Mouse (Mus musculus): ENCODE measurements around the gene Herc2. TPM values are rescaled to one million over a fixed set of nuclear protein-coding genes. Genes with fewer than 3 reads are reported as not detected.

The Herc2 gene
- total and polyA plus RNA-seq, 2 experiments from 2014 or later = 13.0 to 21.6 TPM

DNA sequence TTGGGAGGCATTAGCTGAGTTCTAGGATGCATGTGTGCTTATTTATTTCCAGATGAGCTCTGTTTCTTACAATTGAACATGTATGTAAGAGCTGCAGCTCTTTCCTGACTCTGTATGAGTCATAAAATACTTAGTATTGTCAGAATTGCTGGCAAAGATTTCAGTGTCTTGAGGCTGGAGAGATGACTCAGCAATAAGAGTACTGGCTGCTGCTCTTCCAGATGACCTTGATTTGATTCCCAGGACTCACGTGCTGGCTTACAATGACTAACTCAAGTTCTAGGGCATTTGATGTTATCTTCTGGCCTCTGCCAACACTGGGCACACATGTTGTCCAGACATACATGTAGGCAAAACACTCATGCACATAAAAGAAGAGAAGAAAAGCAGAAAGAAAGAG lies 64.2 kb downstream of the Herc2 start:
- no peaks in the 10 kb centered on the region for H3K9me3 ChIP-seq (replicated peaks; ENCODE audit: control insufficient read depth, low read length)
- no peaks in the 10 kb centered on the region for H3K4me1 ChIP-seq (ENCODE audit: control insufficient read depth, insufficient read depth)
- TF ChIP-seq CTCF (IDR thresholded peaks at IDR 0.05; ENCODE audit: low read depth) = no peak
- no peak for TF ChIP-seq EP300 (IDR thresholded peaks at IDR 0.05; ENCODE audit: low read depth)
- H3K4me2 ChIP-seq (ENCODE audit: low read depth, low read length) = no peak overlapping the region
- WGBS = 19% methylated on average over 1 of the region's 1 CpGs
- ATAC-seq (ENCODE audit: insufficient read depth, low read depth) (no peak), DNase-seq (ENCODE audit: low spot score) (no peak)
- no peak overlapping the region for H3K27ac ChIP-seq (ENCODE audit: low read depth)
- no peak overlapping the region for H3K9ac ChIP-seq (replicated peaks; ENCODE audit: low read depth, low read length)
- no peaks in the 10 kb centered on the region for H3K27me3 ChIP-seq (ENCODE audit: control insufficient read depth, insufficient read depth, low read length)
- no peak overlapping the region for H3K4me3 ChIP-seq (ENCODE audit: low read depth, low read length)
- H3K36me3 ChIP-seq (replicated peaks; ENCODE audit: control insufficient read depth, insufficient read depth, low read length) = peaks cover 47% of the 10 kb centered on the region

DNA sequence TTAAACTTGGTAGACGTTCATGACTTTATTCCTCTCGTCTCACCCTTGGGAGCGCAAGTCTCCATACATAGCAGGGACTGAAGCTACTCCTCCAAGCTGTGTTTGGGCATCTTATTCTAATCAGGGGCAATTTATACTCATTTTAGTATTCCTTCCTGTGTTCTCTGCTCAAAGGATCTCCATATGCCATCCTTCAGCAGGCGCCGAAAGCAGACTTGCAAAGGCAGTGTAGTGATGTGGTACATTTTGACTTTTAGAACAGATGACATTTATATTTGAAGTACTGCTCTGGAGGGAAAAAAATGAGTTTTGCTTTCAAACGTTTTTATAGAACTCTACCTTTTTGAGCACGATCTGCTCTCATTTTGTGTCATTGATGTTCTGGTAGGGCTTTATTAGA lies 71.0 kb downstream of the Herc2 start:
- Histone ChIP-seq H3K4me3 (ENCODE audit: low read depth, low read length) (no peak overlapping the region), H3K9me3 (replicated peaks; ENCODE audit: control insufficient read depth, low read length) (no peaks in the 10 kb centered on the region), H3K27ac (ENCODE audit: low read depth) (no peak overlapping the region), H3K36me3 (replicated peaks; ENCODE audit: control insufficient read depth, insufficient read depth, low read length) (peaks cover 49% of the 10 kb centered on the region), H3K4me1 (ENCODE audit: control insufficient read depth, insufficient read depth) (no peaks in the 10 kb centered on the region), H3K27me3 (ENCODE audit: control insufficient read depth, insufficient read depth, low read length) (no peaks in the 10 kb centered on the region), H3K9ac (replicated peaks; ENCODE audit: low read depth, low read length) (no peak overlapping the region), H3K4me2 (ENCODE audit: low read depth, low read length) (no peak overlapping the region)
- TF ChIP-seq EP300 (IDR thresholded peaks at IDR 0.05; ENCODE audit: low read depth) (no peak), CTCF (IDR thresholded peaks at IDR 0.05; ENCODE audit: low read depth) (no peak)
- ATAC-seq (ENCODE audit: insufficient read depth, low read depth) (no peak), DNase-seq (ENCODE audit: low spot score) (no peak)
- 79% methylated on average over 7 of the region's 7 CpGs for WGBS

DNA sequence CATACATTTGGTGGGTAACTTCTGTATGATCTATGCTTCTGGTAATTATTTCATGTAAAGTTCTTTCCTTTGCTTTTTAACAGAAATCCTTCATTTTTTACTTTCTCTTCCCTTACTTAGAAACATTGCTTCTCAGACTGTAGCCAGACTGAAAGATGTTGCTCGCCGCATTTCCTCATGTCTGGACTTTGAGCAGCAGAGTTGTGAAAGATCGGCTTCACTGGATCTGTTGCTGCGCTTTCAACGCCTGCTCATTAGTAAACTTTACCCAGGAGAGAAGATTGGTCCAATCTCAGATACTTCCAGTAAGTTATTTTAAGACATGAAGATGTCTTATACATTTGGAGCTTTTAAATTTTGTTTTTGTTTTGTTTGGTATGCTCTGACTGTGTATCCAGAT lies 71.4 kb downstream of the Herc2 start:
- WGBS = 87% methylated on average over 5 of the region's 5 CpGs
- H3K4me1 ChIP-seq (ENCODE audit: control insufficient read depth, insufficient read depth) = no peaks in the 10 kb centered on the region

DNA sequence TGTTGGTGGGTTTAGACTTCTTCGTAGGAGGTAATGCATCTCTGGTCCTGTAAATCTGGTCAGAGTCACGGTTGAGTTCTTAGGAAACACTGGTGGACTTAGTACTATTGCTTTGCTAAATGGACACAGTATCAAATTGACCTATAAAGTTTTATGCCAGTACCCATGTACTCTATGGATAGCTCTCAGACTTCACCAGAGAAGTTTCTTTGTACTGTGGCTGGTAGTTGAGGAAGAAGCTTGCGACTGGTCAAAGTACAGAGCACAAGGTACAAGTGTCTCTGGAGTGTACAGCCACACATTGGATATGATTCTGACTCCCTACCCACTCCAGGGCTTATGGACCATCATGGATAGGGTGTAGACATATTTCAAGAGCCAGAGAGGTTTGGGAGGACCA lies 78.1 kb downstream of the Herc2 start:
- no peak overlapping the region for H3K4me3 ChIP-seq (ENCODE audit: low read depth, low read length)
- H3K9ac ChIP-seq (replicated peaks; ENCODE audit: low read depth, low read length) = no peak overlapping the region
- no peaks in the 10 kb centered on the region for H3K27me3 ChIP-seq (ENCODE audit: control insufficient read depth, insufficient read depth, low read length)
- DNase-seq (ENCODE audit: low spot score) = no peak
- no peaks in the 10 kb centered on the region for H3K4me1 ChIP-seq (ENCODE audit: control insufficient read depth, insufficient read depth)
- ATAC-seq (ENCODE audit: insufficient read depth, low read depth) = no peak
- WGBS = 96% methylated on average over 3 of the region's 3 CpGs
- no peaks in the 10 kb centered on the region for H3K9me3 ChIP-seq (replicated peaks; ENCODE audit: control insufficient read depth, low read length)
- peaks cover 52% of the 10 kb centered on the region for H3K36me3 ChIP-seq (replicated peaks; ENCODE audit: control insufficient read depth, insufficient read depth, low read length)
- H3K27ac ChIP-seq (ENCODE audit: low read depth) = no peak overlapping the region
- H3K4me2 ChIP-seq (ENCODE audit: low read depth, low read length) = no peak overlapping the region
- TF ChIP-seq CTCF (IDR thresholded peaks at IDR 0.05; ENCODE audit: low read depth) (no peak), EP300 (IDR thresholded peaks at IDR 0.05; ENCODE audit: low read depth) (no peak)

More for the DNA sequence above, 71.4 kb downstream of the Herc2 start:
- peaks cover 50% of the 10 kb centered on the region for H3K36me3 ChIP-seq (replicated peaks; ENCODE audit: control insufficient read depth, insufficient read depth, low read length)
- no peaks in the 10 kb centered on the region for H3K27me3 ChIP-seq (ENCODE audit: control insufficient read depth, insufficient read depth, low read length)
- no peaks in the 10 kb centered on the region for H3K9me3 ChIP-seq (replicated peaks; ENCODE audit: control insufficient read depth, low read length)
- H3K4me2 ChIP-seq (ENCODE audit: low read depth, low read length) = no peak overlapping the region
- TF ChIP-seq CTCF (IDR thresholded peaks at IDR 0.05; ENCODE audit: low read depth) (no peak), EP300 (IDR thresholded peaks at IDR 0.05; ENCODE audit: low read depth) (no peak)
- no peak overlapping the region for H3K4me3 ChIP-seq (ENCODE audit: low read depth, low read length)
- DNase-seq (ENCODE audit: low spot score) (no peak), ATAC-seq (ENCODE audit: insufficient read depth, low read depth) (no peak)
- H3K27ac ChIP-seq (ENCODE audit: low read depth) = no peak overlapping the region
- no peak overlapping the region for H3K9ac ChIP-seq (replicated peaks; ENCODE audit: low read depth, low read length)

DNA sequence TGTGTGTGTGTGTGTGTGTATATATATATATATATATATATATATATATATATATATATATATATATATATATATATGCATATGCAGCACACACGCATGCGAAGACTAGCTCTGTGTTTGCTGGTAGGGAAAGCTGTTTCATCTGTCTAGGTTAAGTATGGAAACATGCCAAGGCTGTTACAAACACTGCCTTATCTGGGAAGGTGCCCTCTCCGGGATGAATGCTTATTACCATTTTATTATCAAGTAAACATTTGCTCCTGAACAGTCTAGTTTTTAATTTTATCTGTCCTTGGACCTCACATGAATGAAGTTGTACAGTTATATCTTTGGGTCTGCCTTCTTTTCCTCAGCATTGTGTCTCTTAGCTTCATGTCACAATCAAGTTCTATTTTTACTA lies 79.6 kb downstream of the Herc2 start:
- WGBS = 59% methylated on average over 3 of the region's 3 CpGs
- Histone ChIP-seq H3K9ac (replicated peaks; ENCODE audit: low read depth, low read length) (no peak overlapping the region), H3K4me2 (ENCODE audit: low read depth, low read length) (no peak overlapping the region), H3K4me1 (ENCODE audit: control insufficient read depth, insufficient read depth) (no peaks in the 10 kb centered on the region), H3K4me3 (ENCODE audit: low read depth, low read length) (no peak overlapping the region), H3K27ac (ENCODE audit: low read depth) (no peak overlapping the region), H3K27me3 (ENCODE audit: control insufficient read depth, insufficient read depth, low read length) (no peaks in the 10 kb centered on the region), H3K9me3 (replicated peaks; ENCODE audit: control insufficient read depth, low read length) (no peaks in the 10 kb centered on the region), H3K36me3 (replicated peaks; ENCODE audit: control insufficient read depth, insufficient read depth, low read length) (peaks cover 60% of the 10 kb centered on the region)
- DNase-seq (ENCODE audit: low spot score) (no peak), ATAC-seq (ENCODE audit: insufficient read depth, low read depth) (no peak)
- no peak for TF ChIP-seq CTCF (IDR thresholded peaks at IDR 0.05; ENCODE audit: low read depth)
- no peak for TF ChIP-seq EP300 (IDR thresholded peaks at IDR 0.05; ENCODE audit: low read depth)

DNA sequence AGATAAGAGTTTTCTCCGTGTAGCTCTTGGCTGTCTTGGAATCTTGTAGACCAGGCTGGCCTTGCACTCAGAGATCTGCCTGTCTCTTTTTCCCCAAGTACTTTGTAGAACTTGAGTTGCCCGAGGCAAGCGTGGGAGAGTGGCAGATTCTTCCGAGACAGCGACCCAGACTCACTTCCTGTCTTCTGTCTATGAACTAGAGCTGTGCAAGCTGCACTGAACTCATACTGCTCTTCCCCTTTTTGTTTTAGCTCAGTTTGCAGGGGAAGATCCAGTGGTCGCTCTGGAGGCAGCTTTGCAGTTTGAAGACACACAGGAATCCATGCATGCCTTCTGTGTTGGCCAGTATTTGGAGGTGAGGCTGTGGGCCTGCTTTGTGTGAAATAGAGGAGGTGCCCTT lies 81.6 kb downstream of the Herc2 start:
- DNase-seq (ENCODE audit: low spot score) (no peak), ATAC-seq (ENCODE audit: insufficient read depth, low read depth) (no peak)
- 49% methylated on average over 6 of the region's 6 CpGs for WGBS
- Histone ChIP-seq H3K36me3 (replicated peaks; ENCODE audit: control insufficient read depth, insufficient read depth, low read length) (peaks cover 63% of the 10 kb centered on the region), H3K4me2 (ENCODE audit: low read depth, low read length) (no peak overlapping the region), H3K9ac (replicated peaks; ENCODE audit: low read depth, low read length) (no peak overlapping the region), H3K27ac (ENCODE audit: low read depth) (no peak overlapping the region), H3K4me3 (ENCODE audit: low read depth, low read length) (no peak overlapping the region), H3K4me1 (ENCODE audit: control insufficient read depth, insufficient read depth) (no peaks in the 10 kb centered on the region), H3K9me3 (replicated peaks; ENCODE audit: control insufficient read depth, low read length) (no peaks in the 10 kb centered on the region), H3K27me3 (ENCODE audit: control insufficient read depth, insufficient read depth, low read length) (no peaks in the 10 kb centered on the region)
- TF ChIP-seq CTCF (IDR thresholded peaks at IDR 0.05; ENCODE audit: low read depth) (no peak), EP300 (IDR thresholded peaks at IDR 0.05; ENCODE audit: low read depth) (no peak)

Data from heart, postnatal 0 days (tissue).